Mouse (Mus musculus): Measurements from ENCODE around the gene Rps6ka6. TPM values are rescaled to one million over a fixed set of nuclear protein-coding genes. Genes with fewer than 3 reads are reported as not detected.

Rps6ka6 gene
- total RNA-seq (2014; rRNA removed) (0.09 and 0.13 TPM in 2 replicates), polyA plus RNA-seq (2012; rRNA removed) (0.01 TPM in 1 of 2 replicates, not detected in the other)

GRCm38 (mm10) chrX:111537859-111538258 lies at the start of gene Rps6ka6:
Gene Rps6ka6 (minus strand): TSS chrX:111537959.
- Histone ChIP-seq H3K4me3 (ENCODE audit: insufficient read depth, low read depth, low read length) (no peak within 1 kb of the TSS), H3K4me1 (ENCODE audit: control insufficient read depth, insufficient read depth, low read length) (no peaks in the 10 kb centered on the region), H3K9ac (ENCODE audit: low read depth, low read length) (no peak within 1 kb of the TSS), H3K36me3 (ENCODE audit: control insufficient read depth, insufficient read depth, low read length) (no peaks in the 10 kb centered on the region), H3K27me3 (ENCODE audit: control insufficient read depth, insufficient read depth, low read length) (no peaks in the 10 kb centered on the region), H3K27ac (replicated peaks; ENCODE audit: insufficient read depth, low read depth, low read length) (no peak within 1 kb of the TSS), H3K79me2 (ENCODE audit: control insufficient read depth, insufficient read depth, low read length) (no peaks in the 10 kb centered on the region)
- WGBS = 29% methylated on average over 10 of the region's 10 CpGs
- no peak for TF ChIP-seq POLR2A (IDR thresholded peaks at IDR 0.05; ENCODE audit: extremely low read depth, insufficient read depth, low read length)
- no peak for TF ChIP-seq CTCF (IDR thresholded peaks at IDR 0.05; ENCODE audit: low read depth, low read length)
- DNase-seq (ENCODE audit: extremely low read depth, low read depth, low spot score) = no peak

- Histone ChIP-seq H3K27me3 (ENCODE audit: control insufficient read depth, insufficient read depth, low read length) (no peaks in the 10 kb centered on the region), H3K36me3 (ENCODE audit: control insufficient read depth, insufficient read depth, low read length) (no peaks in the 10 kb centered on the region), H3K4me1 (ENCODE audit: control insufficient read depth, insufficient read depth, low read length) (no peaks in the 10 kb centered on the region), H3K9ac (ENCODE audit: low read depth, low read length) (no peak overlapping the region), H3K4me3 (ENCODE audit: insufficient read depth, low read depth, low read length) (no peak overlapping the region), H3K27ac (replicated peaks; ENCODE audit: insufficient read depth, low read depth, low read length) (no peak overlapping the region), H3K79me2 (ENCODE audit: control insufficient read depth, insufficient read depth, low read length) (no peaks in the 10 kb centered on the region)
- DNase-seq (ENCODE audit: extremely low read depth, low read depth, low spot score) = no peak
- TF ChIP-seq POLR2A (IDR thresholded peaks at IDR 0.05; ENCODE audit: extremely low read depth, insufficient read depth, low read length) (no peak), CTCF (IDR thresholded peaks at IDR 0.05; ENCODE audit: low read depth, low read length) (no peak)
- 95% methylated on average over 2 of the region's 2 CpGs for WGBS
Measured at GRCm38 (mm10) chrX:111577044-111577443, 39.3 kb upstream of the Rps6ka6 start.

GRCm38 (mm10) chrX:111518206-111518605 lies 19.6 kb downstream of the Rps6ka6 start:
- DNase-seq (ENCODE audit: extremely low read depth, low read depth, low spot score) = no peak
- Histone ChIP-seq H3K36me3 (ENCODE audit: control insufficient read depth, insufficient read depth, low read length) (no peaks in the 10 kb centered on the region), H3K27ac (replicated peaks; ENCODE audit: insufficient read depth, low read depth, low read length) (no peak overlapping the region), H3K4me1 (ENCODE audit: control insufficient read depth, insufficient read depth, low read length) (no peaks in the 10 kb centered on the region), H3K79me2 (ENCODE audit: control insufficient read depth, insufficient read depth, low read length) (no peaks in the 10 kb centered on the region), H3K9ac (ENCODE audit: low read depth, low read length) (no peak overlapping the region), H3K4me3 (ENCODE audit: insufficient read depth, low read depth, low read length) (no peak overlapping the region), H3K27me3 (ENCODE audit: control insufficient read depth, insufficient read depth, low read length) (no peaks in the 10 kb centered on the region)
- WGBS = 100% methylated on average over 1 of the region's 1 CpGs
- TF ChIP-seq POLR2A (IDR thresholded peaks at IDR 0.05; ENCODE audit: extremely low read depth, insufficient read depth, low read length) (no peak), CTCF (IDR thresholded peaks at IDR 0.05; ENCODE audit: low read depth, low read length) (no peak)

DNA sequence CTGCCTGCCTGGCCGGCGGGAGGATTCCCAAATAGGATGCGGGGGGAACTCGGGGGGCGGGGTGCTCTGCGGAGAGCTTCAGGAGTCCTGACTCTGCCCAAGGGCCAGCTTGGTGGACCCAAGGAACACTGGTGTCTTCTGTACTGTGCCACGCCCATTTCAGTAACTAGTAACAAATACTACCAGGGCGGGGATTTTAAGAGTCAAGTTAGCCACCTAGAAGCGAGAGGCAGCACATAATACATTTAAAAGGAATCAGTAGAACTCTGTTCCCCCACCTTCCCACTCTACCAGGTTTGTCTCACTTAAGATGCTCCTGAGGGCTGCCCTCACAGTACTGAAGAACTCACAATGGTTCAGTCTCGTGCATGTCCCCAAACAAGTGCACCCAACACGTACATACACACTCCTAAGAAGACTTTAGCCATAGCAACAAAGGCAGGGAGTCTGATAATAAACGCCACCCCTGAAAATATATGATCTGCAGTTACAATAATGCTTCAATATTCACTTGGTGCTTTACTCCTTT lies 74.1 kb downstream of the Rps6ka6 start:
- Histone ChIP-seq H3K4me1 (ENCODE audit: control insufficient read depth, insufficient read depth, low read length) (no peaks in the 10 kb centered on the region), H3K27me3 (ENCODE audit: control insufficient read depth, insufficient read depth, low read length) (no peaks in the 10 kb centered on the region), H3K27ac (replicated peaks; ENCODE audit: insufficient read depth, low read depth, low read length) (no peak overlapping the region), H3K4me3 (ENCODE audit: insufficient read depth, low read depth, low read length) (peak overlapping the region; percentile 68), H3K36me3 (ENCODE audit: control insufficient read depth, insufficient read depth, low read length) (no peaks in the 10 kb centered on the region), H3K79me2 (ENCODE audit: control insufficient read depth, insufficient read depth, low read length) (no peaks in the 10 kb centered on the region), H3K9ac (ENCODE audit: low read depth, low read length) (no peak overlapping the region)
- TF ChIP-seq POLR2A (IDR thresholded peaks at IDR 0.05; ENCODE audit: extremely low read depth, insufficient read depth, low read length) = no peak
- no peak for TF ChIP-seq CTCF (IDR thresholded peaks at IDR 0.05; ENCODE audit: low read depth, low read length)
- peak; percentile 7 for DNase-seq (ENCODE audit: extremely low read depth, low read depth, low spot score)
- WGBS = 9% methylated on average over 10 of the region's 12 CpGs

- Histone ChIP-seq H3K36me3 (ENCODE audit: control insufficient read depth, insufficient read depth, low read length) (no peaks in the 10 kb centered on the region), H3K9ac (ENCODE audit: low read depth, low read length) (no peak overlapping the region), H3K4me3 (ENCODE audit: insufficient read depth, low read depth, low read length) (peak overlapping the region; percentile 68), H3K4me1 (ENCODE audit: control insufficient read depth, insufficient read depth, low read length) (no peaks in the 10 kb centered on the region), H3K27me3 (ENCODE audit: control insufficient read depth, insufficient read depth, low read length) (no peaks in the 10 kb centered on the region), H3K27ac (replicated peaks; ENCODE audit: insufficient read depth, low read depth, low read length) (no peak overlapping the region), H3K79me2 (ENCODE audit: control insufficient read depth, insufficient read depth, low read length) (no peaks in the 10 kb centered on the region)
- WGBS = 0% methylated on average over 11 of the region's 72 CpGs
- peak; percentile 0 for DNase-seq (ENCODE audit: extremely low read depth, low read depth, low spot score)
- TF ChIP-seq POLR2A (IDR thresholded peaks at IDR 0.05; ENCODE audit: extremely low read depth, insufficient read depth, low read length) (no peak), CTCF (IDR thresholded peaks at IDR 0.05; ENCODE audit: low read depth, low read length) (no peak)
Measured at GRCm38 (mm10) chrX:111462833-111463564, 74.8 kb downstream of the Rps6ka6 start.

GRCm38 (mm10) chrX:111462495-111462832 lies 75.3 kb downstream of the Rps6ka6 start:
- Histone ChIP-seq H3K36me3 (ENCODE audit: control insufficient read depth, insufficient read depth, low read length) (no peaks in the 10 kb centered on the region), H3K4me3 (ENCODE audit: insufficient read depth, low read depth, low read length) (peak overlapping the region; percentile 68; the same call in 1 of the 2 replicates), H3K9ac (ENCODE audit: low read depth, low read length) (no peak overlapping the region), H3K4me1 (ENCODE audit: control insufficient read depth, insufficient read depth, low read length) (no peaks in the 10 kb centered on the region), H3K79me2 (ENCODE audit: control insufficient read depth, insufficient read depth, low read length) (no peaks in the 10 kb centered on the region), H3K27ac (replicated peaks; ENCODE audit: insufficient read depth, low read depth, low read length) (no peak overlapping the region), H3K27me3 (ENCODE audit: control insufficient read depth, insufficient read depth, low read length) (no peaks in the 10 kb centered on the region)
- TF ChIP-seq CTCF (IDR thresholded peaks at IDR 0.05; ENCODE audit: low read depth, low read length) (no peak), POLR2A (IDR thresholded peaks at IDR 0.05; ENCODE audit: extremely low read depth, insufficient read depth, low read length) (no peak)
- under 1% methylated on average over 21 of the region's 21 CpGs for WGBS
- peak; percentile 0 for DNase-seq (ENCODE audit: extremely low read depth, low read depth, low spot score)
